Mouse (Mus musculus) small intestine, adult 2 months (tissue): ENCODE measurements around the gene Gpr6.

Experiments used
- CTCF ChIP-seq: fragments of 200-500 bp; IDR thresholded peaks from 2 replicates; pipeline ENCODE4 v1.5.1; 2012; ENCODE audit warnings: low read depth, mild to moderate bottlenecking, control low read depth, inconsistent platforms, low read length, moderate library complexity, mixed read lengths; ENCODE audit not compliant: insufficient replicate concordance, insufficient read length; ENCODE audit errors: extremely low read depth
- POLR2A ChIP-seq: fragments of 200-500 bp; IDR thresholded peaks from 2 replicates; pipeline ENCODE4 v1.6.1; 2012; ENCODE audit warnings: low read depth, mild to moderate bottlenecking, control low read depth, inconsistent platforms, low read length, moderate library complexity

- TF ChIP-seq CTCF (no peak), POLR2A (no peak)
These were observed 31.5 kb downstream of the Gpr6 start for GRCm38 (mm10) chr10:41040530-41041085.
